Mouse (Mus musculus) hindbrain, embryonic 15.5 days (tissue): ENCODE measurements around the gene Mast4. TPM values are rescaled to one million over a fixed set of nuclear protein-coding genes. Genes with fewer than 3 reads are reported as not detected.

Experiments
- ATAC-seq: fragments of 200-750 bp; cut with Nextera tagmentation; 2 replicates; pipeline ENCODE4 v1.8.0; 2017; ENCODE audit warnings: low read depth, moderate number of reproducible peaks, moderate TSS enrichment; ENCODE audit not compliant: low FRiP score
- H3K27ac ChIP-seq: fragments of 300-500 bp; sonication (generic); replicated peaks from 2 replicates; pipeline ENCODE4 v1.5.1; 2015; ENCODE audit warnings: mild to moderate bottlenecking, inconsistent platforms
- H3K27me3 ChIP-seq: fragments of 300-500 bp; sonication (generic); 2 replicates; pipeline ENCODE4 v1.6.1; 2015; ENCODE audit warnings: control low read depth, inconsistent platforms
- H3K36me3 ChIP-seq: fragments of 300-500 bp; sonication (generic); 2 replicates; pipeline ENCODE4 v1.6.1; 2015; ENCODE audit warnings: control low read depth, inconsistent platforms
- H3K4me1 ChIP-seq: fragments of 300-500 bp; sonication (generic); replicated peaks from 2 replicates; pipeline ENCODE4 v1.6.1; 2015; ENCODE audit warnings: control low read depth, inconsistent platforms
- H3K4me2 ChIP-seq: fragments of 300-500 bp; sonication (generic); 2 replicates; pipeline ENCODE4 v1.6.1; 2015; ENCODE audit warnings: moderate library complexity, mild to moderate bottlenecking, inconsistent platforms
- H3K4me3 ChIP-seq: fragments of 300-500 bp; sonication (generic); 2 replicates; pipeline ENCODE4 v1.5.1; 2015; ENCODE audit warnings: mild to moderate bottlenecking, inconsistent platforms
- H3K9ac ChIP-seq: fragments of 300-500 bp; sonication (generic); 2 replicates; pipeline ENCODE4 v1.6.1; 2015; ENCODE audit warnings: inconsistent platforms
- H3K9me3 ChIP-seq: fragments of 300-500 bp; sonication (generic); 2 replicates; pipeline ENCODE4 v1.6.1; 2016; ENCODE audit warnings: control low read depth, inconsistent platforms
- WGBS: fragments of 180-500 bp; shearing (Covaris S2); methylation state at CpG from one replicate; pipeline ENCODE4 v1.1.7; 2015; 5-methylcytosine and 5-hydroxymethylcytosine counted together
- polyA plus RNA-seq: library from polyadenylated mRNA; unstranded; fragments of >200 nt; fragmentation: Nextera tagmentation; extraction: Ambion mirVana; gene quantifications from 2 replicates; pipeline ENCODE4 v1.2.1, GENCODE M21; 2015

Mast4 gene
- polyA plus RNA-seq, 1 experiment from 2014 or later = 29.1 TPM

DNA sequence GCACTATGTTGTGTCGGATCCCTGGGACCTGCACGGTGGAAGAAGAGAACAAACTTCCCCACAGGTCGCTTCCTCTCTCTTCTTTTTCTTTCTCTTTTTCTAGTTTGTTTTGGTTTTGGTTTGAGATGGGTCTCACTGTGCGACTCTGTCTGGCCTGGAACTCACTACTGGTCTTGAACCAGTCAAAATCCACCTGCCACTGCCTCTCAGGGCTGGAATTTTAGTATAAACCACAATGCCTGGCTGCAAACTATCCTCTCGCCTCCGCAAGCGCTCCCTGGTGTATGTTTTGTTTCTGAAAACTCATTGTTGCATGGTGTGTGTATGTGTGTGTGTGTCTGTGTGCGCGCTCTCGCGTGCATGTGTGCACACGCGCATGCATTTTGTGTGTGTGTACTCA, 446.8 kb downstream of the Mast4 start:
- H3K4me3 ChIP-seq = no peak overlapping the region
- no peaks in the 10 kb centered on the region for H3K27me3 ChIP-seq
- H3K4me1 ChIP-seq = 0 out of 2 replicates have a peak, but pooled peaks cover 3% of the 10 kb centered on the region
- H3K27ac ChIP-seq = no peak overlapping the region
- H3K36me3 ChIP-seq = no peaks in the 10 kb centered on the region
- no peak overlapping the region for H3K4me2 ChIP-seq
- H3K9ac ChIP-seq = no peak overlapping the region
- ATAC-seq = no peak
- no peaks in the 10 kb centered on the region for H3K9me3 ChIP-seq
- 96% methylated on average over 13 of the region's 13 CpGs for WGBS

DNA sequence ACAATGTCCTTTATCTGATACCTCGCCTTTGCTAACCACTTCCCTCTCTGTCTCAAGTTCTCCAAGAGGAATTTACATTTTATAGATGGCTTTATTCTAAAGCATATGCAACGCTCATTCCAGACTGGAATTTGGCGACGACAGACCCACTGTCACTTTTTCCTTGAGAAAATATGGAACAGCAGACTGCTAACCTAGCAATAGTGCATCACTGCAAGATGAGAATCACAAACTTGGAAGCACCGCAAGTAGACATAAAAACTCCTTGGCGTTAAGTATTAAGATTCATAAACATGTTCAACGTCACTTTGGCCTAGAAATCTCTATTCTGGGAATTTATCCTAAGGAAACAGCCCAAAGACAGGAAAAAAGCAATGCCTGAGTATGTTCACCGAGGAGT, 447.5 kb downstream of the Mast4 start:
- no peak overlapping the region for H3K9ac ChIP-seq
- H3K4me2 ChIP-seq = no peak overlapping the region
- H3K27me3 ChIP-seq = no peaks in the 10 kb centered on the region
- no peak overlapping the region for H3K4me3 ChIP-seq
- ATAC-seq = no peak
- H3K27ac ChIP-seq = no peak overlapping the region
- 83% methylated on average over 8 of the region's 8 CpGs for WGBS
- H3K36me3 ChIP-seq = no peaks in the 10 kb centered on the region
- H3K9me3 ChIP-seq = no peaks in the 10 kb centered on the region
- H3K4me1 ChIP-seq = 0 out of 2 replicates have a peak, but pooled peaks cover 3% of the 10 kb centered on the region

DNA sequence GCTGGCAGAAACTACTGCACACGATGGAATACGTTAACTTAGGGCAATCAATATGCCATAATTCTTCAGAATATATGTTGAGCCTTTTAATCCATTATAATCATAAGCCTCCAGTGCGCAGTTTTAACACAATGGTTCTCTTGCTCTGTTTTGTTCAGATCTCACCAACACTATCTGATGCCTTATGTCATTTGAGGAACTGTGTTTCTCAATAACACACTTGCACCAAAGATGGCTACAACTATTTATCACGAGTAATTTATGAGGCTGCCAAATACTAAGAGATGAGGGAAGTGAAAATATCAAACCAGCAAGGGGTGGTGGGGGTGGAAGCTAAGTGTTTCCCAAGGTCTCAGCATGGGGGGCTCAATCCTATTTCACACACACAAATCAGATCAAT, 448.1 kb downstream of the Mast4 start:
- ATAC-seq = no peak
- no peak overlapping the region for H3K9ac ChIP-seq
- 80% methylated on average over 4 of the region's 4 CpGs for WGBS
- no peak overlapping the region for H3K27ac ChIP-seq
- H3K4me2 ChIP-seq = no peak overlapping the region
- H3K4me3 ChIP-seq = no peak overlapping the region
- 0 out of 2 replicates have a peak, but pooled peaks cover 3% of the 10 kb centered on the region for H3K4me1 ChIP-seq
- no peaks in the 10 kb centered on the region for H3K36me3 ChIP-seq
- H3K9me3 ChIP-seq = no peaks in the 10 kb centered on the region
- no peaks in the 10 kb centered on the region for H3K27me3 ChIP-seq

DNA sequence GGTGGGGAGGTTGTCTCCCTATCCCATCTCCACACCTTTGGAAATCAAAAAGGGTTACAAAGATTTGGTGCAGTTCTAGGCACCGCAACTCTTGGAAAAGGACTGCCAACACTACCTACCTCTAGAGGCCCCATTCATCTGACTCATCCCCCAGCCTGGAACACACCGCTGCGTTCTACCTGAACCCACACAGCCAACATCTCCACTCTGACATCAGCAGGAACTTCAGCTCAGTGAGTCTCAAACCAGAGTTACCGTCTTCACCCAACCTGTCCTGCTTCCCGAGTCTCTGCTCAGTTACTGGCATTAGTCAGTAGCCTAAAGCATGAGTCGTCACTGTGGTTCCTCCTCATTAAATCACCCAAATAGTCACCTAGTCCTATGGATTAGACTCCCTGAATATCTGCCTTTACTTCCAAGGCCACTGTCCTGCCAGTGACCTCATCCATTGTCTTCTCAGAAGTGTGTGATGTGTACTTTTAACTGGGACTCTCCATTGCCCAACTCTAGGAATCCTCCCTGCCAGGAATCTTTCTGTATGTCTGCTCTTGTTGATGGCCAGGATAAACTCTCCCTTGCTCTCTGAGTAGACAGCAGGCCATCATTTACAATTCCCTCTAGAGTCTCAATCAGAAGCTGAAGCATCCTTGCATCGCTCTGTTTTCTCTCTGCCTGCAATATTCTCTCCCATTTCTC, 453.8 kb downstream of the Mast4 start:
- Histone ChIP-seq H3K4me1 (peaks cover 8% of the 10 kb centered on the region; the same call in 1 of the 2 replicates), H3K4me3 (no peak overlapping the region), H3K9me3 (no peaks in the 10 kb centered on the region), H3K27ac (no peak overlapping the region), H3K4me2 (no peak overlapping the region), H3K9ac (no peak overlapping the region), H3K36me3 (no peaks in the 10 kb centered on the region), H3K27me3 (no peaks in the 10 kb centered on the region)
- ATAC-seq = no peak
- 94% methylated on average over 7 of the region's 7 CpGs for WGBS

DNA sequence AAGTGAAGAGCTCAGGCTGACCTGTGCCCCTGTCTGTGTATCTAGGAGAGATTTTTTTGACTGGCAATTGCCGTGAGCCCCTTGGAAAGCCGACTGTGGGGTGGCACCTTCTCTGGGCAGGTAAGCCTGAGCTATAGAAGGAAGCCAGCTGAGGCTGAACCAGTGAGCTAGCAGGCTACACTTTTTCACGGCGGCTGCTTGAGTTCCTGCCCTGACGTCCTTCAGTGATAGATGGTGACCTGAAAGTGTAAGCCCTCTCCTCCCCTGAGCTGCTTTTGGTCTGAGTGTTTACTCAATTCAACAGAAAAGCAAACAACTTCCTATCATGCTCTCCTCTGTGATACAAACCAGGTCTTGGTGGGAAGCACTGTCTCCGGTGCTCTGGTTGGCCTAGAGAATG, 455.7 kb downstream of the Mast4 start:
- 75% methylated on average over 6 of the region's 6 CpGs for WGBS
- H3K27ac ChIP-seq = no peak overlapping the region
- no peaks in the 10 kb centered on the region for H3K36me3 ChIP-seq
- no peak for ATAC-seq
- no peaks in the 10 kb centered on the region for H3K9me3 ChIP-seq
- no peak overlapping the region for H3K4me2 ChIP-seq
- H3K9ac ChIP-seq = no peak overlapping the region
- no peak overlapping the region for H3K4me3 ChIP-seq
- H3K4me1 ChIP-seq = peaks cover 17% of the 10 kb centered on the region; the same call in 1 of the 2 replicates
- no peaks in the 10 kb centered on the region for H3K27me3 ChIP-seq

DNA sequence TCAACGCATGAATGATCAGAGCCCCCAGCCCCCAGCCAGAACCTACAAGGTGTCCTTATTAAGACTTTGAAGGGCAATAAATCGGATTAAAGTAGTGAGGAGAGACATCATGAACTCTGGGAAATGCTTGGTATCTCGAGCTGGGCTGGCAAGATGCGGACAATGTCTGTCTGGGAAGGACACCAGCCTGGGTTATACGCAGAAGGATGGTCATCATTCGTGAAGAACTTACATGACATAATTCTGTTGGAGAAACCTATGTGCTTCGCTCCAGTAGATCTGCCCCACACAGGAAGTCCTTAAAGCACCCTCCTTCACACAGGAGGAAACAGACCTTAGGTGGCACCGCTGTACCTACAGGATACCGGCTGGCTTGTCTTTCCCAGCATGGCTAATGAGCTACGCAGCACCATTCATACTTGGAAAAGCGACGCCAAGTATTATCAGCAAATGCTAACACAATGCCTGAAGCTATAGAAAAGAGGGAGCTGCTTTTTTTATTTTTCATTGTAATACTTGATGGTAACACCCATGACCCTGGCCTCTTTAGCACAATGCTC, 456.5 kb downstream of the Mast4 start:
- Histone ChIP-seq H3K27me3 (no peaks in the 10 kb centered on the region), H3K4me2 (no peak overlapping the region), H3K9me3 (no peaks in the 10 kb centered on the region), H3K4me3 (no peak overlapping the region), H3K36me3 (no peaks in the 10 kb centered on the region), H3K4me1 (peaks cover 17% of the 10 kb centered on the region; the same call in 1 of the 2 replicates), H3K9ac (no peak overlapping the region), H3K27ac (no peak overlapping the region)
- ATAC-seq = no peak
- 75% methylated on average over 12 of the region's 12 CpGs for WGBS

DNA sequence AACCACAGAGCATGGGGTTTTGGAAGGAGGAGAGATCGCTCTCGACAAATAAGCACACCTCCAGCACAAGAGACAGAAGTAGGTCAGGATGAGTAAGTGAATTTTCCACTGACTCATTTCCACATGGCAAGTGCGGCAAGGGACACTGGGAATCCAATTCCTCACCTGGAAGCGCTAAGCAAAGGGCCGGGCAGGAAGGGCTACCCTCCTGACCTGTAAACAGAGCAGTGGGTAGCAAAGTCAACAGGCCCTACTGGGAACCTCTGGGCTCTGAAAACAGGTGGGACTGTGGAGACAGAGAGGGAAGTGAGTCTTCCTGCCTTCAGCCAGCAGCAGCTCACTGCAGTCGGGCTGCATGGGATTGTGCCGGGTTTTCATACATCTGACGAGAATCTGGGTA, 457.1 kb downstream of the Mast4 start:
- H3K4me3 ChIP-seq = no peak overlapping the region
- WGBS = 75% methylated on average over 8 of the region's 8 CpGs
- ATAC-seq = no peak

DNA sequence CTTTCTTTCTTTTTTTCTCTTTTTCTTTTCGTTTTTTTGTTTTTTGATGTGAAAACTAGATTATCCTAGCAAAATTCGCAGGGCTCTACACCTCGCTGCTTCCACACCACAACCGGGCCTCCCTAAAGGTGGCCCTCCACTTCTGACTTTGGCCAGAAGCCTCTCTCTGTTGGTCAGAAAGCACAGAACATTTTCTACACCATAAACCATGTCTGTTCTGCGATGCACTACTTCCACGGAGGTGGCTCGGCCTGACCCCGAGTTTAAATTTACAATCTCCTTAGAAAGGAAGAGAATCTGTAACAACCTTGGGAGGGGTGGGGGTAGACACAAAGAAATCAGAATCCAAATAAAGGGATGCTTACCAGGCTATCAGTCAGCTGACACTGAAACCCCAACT, 458.8 kb downstream of the Mast4 start:
- WGBS = 67% methylated on average over 8 of the region's 8 CpGs
- no peak for ATAC-seq
- no peak overlapping the region for H3K9ac ChIP-seq

More for the DNA sequence above, 457.1 kb downstream of the Mast4 start:
- H3K4me2 ChIP-seq = no peak overlapping the region
- H3K9me3 ChIP-seq = no peaks in the 10 kb centered on the region
- no peak overlapping the region for H3K27ac ChIP-seq
- H3K9ac ChIP-seq = no peak overlapping the region
- peaks cover 17% of the 10 kb centered on the region; the same call in 1 of the 2 replicates for H3K4me1 ChIP-seq
- H3K27me3 ChIP-seq = no peaks in the 10 kb centered on the region
- H3K36me3 ChIP-seq = no peaks in the 10 kb centered on the region

DNA sequence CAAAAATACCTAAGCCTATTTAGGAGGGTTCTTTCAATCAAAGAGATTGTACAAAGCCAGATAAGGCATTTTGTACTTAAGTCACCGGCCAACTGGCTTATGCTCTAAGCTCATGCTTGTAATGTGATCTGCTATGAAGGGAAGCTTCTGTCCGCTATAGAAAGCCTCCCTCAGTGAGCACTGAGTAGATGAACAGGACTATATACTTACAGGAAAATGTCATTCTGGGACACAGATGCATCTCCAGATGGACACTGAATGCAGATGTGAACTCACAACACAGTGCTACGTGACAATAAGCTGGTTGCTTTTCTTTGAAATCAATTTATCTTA, 459.2 kb downstream of the Mast4 start:
- no peaks in the 10 kb centered on the region for H3K9me3 ChIP-seq
- WGBS = 56% methylated on average over 3 of the region's 3 CpGs
- H3K27ac ChIP-seq = no peak overlapping the region
- no peak overlapping the region for H3K4me3 ChIP-seq
- no peak overlapping the region for H3K9ac ChIP-seq
- ATAC-seq = no peak
- peaks cover 17% of the 10 kb centered on the region; the same call in 1 of the 2 replicates for H3K4me1 ChIP-seq
- no peaks in the 10 kb centered on the region for H3K27me3 ChIP-seq
- no peak overlapping the region for H3K4me2 ChIP-seq
- H3K36me3 ChIP-seq = no peaks in the 10 kb centered on the region

More for the DNA sequence above, 458.8 kb downstream of the Mast4 start:
- Histone ChIP-seq H3K27me3 (no peaks in the 10 kb centered on the region), H3K9me3 (no peaks in the 10 kb centered on the region), H3K36me3 (no peaks in the 10 kb centered on the region), H3K4me2 (no peak overlapping the region), H3K4me3 (no peak overlapping the region), H3K4me1 (peaks cover 17% of the 10 kb centered on the region; the same call in 1 of the 2 replicates), H3K27ac (no peak overlapping the region)

DNA sequence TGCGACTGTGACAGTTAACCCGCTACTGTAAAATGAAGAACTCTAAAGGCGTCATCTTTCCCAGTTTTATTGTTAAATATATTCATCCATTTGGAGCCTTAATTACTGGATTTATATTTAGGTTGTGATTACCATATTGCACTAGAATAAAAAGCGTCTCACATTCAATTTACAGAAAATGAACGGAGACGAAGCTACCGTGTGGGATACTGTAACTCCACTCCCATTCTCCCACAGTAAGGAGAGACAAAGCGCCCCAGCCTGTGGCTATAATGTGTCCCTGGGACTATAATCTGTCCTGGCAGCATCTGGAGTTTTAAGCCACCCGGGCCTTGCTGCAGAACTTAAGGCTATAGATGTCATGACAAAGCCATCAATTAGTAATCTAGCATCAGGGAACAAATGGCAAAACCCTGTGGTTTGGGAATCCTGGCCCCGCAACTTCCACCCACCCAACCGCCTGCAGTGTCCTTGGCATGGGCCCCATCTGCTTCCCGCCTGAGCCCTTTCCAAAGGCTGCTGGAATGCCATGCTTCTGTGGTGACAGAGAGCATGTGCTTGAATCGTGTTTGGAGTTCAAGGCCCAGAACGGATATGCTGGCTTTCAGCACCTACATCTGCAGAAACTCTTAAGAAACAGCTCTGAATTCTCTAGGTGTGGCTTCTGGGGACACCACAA, 459.7 kb downstream of the Mast4 start:
- H3K9ac ChIP-seq = no peak overlapping the region
- ATAC-seq = no peak
- no peak overlapping the region for H3K4me3 ChIP-seq
- no peak overlapping the region for H3K4me2 ChIP-seq
- H3K27me3 ChIP-seq = no peaks in the 10 kb centered on the region
- no peak overlapping the region for H3K27ac ChIP-seq
- H3K36me3 ChIP-seq = no peaks in the 10 kb centered on the region
- WGBS = 51% methylated on average over 14 of the region's 14 CpGs
- H3K9me3 ChIP-seq = no peaks in the 10 kb centered on the region
- H3K4me1 ChIP-seq = peaks cover 17% of the 10 kb centered on the region; the same call in 1 of the 2 replicates

DNA sequence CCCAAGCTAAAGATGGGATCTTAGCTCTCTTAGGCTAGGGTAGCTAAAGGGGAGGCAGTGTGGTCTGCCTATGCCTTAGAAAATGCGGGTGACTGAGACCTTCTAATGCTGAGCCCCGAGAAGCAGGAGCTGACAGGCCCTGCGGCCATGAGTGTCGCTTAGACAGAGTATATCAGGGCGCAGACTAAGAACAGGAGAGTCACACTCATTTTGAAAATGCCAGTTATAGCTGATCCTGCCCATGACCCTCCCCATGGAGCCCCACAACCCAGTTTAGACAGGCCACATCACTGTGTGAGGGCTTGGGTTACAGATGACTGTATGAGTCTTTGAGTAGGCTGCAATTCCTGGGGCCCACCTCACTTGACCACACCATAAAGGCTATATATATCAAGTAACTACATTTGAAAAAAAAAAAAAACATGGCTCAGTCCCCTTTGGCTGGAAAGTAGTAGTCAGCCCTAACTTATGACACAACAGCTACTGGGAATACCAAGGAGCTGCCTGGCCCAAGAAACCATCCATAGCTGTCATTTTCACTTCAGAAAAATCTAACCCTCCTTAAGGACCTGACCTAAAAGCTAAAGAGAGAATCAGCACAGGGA, 460.8 kb downstream of the Mast4 start:
- no peaks in the 10 kb centered on the region for H3K27me3 ChIP-seq
- peaks cover 17% of the 10 kb centered on the region; the same call in 1 of the 2 replicates for H3K4me1 ChIP-seq
- WGBS = 95% methylated on average over 5 of the region's 5 CpGs
- no peak for ATAC-seq
- no peak overlapping the region for H3K4me3 ChIP-seq
- H3K4me2 ChIP-seq = no peak overlapping the region
- no peak overlapping the region for H3K27ac ChIP-seq
- H3K36me3 ChIP-seq = no peaks in the 10 kb centered on the region
- no peaks in the 10 kb centered on the region for H3K9me3 ChIP-seq
- H3K9ac ChIP-seq = no peak overlapping the region
